Mouse (Mus musculus): ENCODE measurements around the gene Olfr209. TPM values are rescaled to one million over a fixed set of nuclear protein-coding genes. Genes with fewer than 3 reads are reported as not detected.
"Not testable (repeated sequence)": the region's sequence is repeated elsewhere in the genome, so short reads cannot be mapped to it uniquely, and the experiment has no call there.

Gene Olfr209
- polyA plus RNA-seq, 1 experiment from 2014 or later = not detected

DNA sequence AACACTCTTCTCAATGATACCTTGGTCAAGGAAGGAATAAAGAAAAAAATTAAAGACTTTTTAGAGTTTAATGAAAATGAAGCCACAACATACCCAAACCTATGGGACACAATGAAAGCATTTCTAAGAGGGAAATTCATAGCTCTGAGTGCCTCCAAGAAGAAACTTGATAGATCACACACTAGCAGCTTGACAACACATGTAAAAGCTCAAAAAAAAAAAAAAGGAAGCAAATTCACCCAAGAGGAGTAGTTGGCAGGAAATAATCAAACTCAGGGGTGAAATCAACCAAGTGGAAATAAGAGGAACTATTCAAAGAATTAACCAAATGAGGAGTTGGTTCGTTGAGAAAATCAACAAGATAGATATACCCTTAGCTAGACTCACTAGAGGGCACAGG, 40.5 kb downstream of the Olfr209 start:
- not testable (repeated sequence) for H3K4me1 ChIP-seq (replicated peaks); H3K36me3 ChIP-seq; H3K9ac ChIP-seq; H3K27me3 ChIP-seq (replicated peaks); H3K4me2 ChIP-seq; H3K27ac ChIP-seq (ENCODE audit: poor library complexity, severe bottlenecking); ATAC-seq (ENCODE audit: insufficient number of reproducible peaks, low FRiP score); H3K9me3 ChIP-seq (replicated peaks); H3K4me3 ChIP-seq
- 54% methylated on average over 1 of the region's 1 CpGs for WGBS

DNA sequence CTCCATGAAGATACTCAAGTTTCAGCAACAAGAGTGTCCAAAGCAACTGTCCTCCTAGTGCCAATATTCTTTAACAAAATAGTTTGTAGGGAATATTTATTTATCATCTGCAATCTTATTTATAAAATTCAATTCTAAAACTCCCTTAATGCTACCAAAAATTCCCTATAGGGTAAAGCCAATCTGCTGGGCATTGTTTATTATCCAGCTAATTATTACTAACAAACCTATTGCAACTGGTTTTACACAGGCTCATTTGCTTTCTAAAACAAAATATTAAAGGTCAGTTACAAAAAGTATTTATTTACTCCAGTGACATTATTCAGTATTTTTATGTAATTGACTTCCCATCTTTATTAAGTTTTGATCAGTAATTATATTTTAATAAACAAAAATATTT, 45.6 kb downstream of the Olfr209 start, which contains the start of gene Olfr204:
Gene Olfr204 (minus strand): TSS at position 101 of the 400 bp plus-strand sequence.
- Histone ChIP-seq H3K36me3 (no peaks in the 10 kb centered on the region), H3K4me1 (replicated peaks) (no peaks in the 10 kb centered on the region), H3K27ac (ENCODE audit: poor library complexity, severe bottlenecking) (no peak within 1 kb of the TSS), H3K4me2 (no peak within 1 kb of the TSS), H3K9ac (no peak within 1 kb of the TSS), H3K9me3 (replicated peaks) (no peaks in the 10 kb centered on the region), H3K27me3 (replicated peaks) (no peaks in the 10 kb centered on the region), H3K4me3 (no peak within 1 kb of the TSS)
- no peak for ATAC-seq (ENCODE audit: insufficient number of reproducible peaks, low FRiP score)

Other genes with a start within 250 kb of the Olfr209 start
- not detected in 2 replicates for gene Olfr194, start 242.9 kb downstream of the Olfr209 start, polyA plus RNA-seq (2016; fragmentation: Nextera tagmentation; extraction: Ambion mirVana)
- not detected in 2 replicates for gene Olfr195, start 216.9 kb downstream of the Olfr209 start, polyA plus RNA-seq (2016; fragmentation: Nextera tagmentation; extraction: Ambion mirVana)
- gene Olfr196, start 193.5 kb downstream of the Olfr209 start, polyA plus RNA-seq (2016; fragmentation: Nextera tagmentation; extraction: Ambion mirVana) = not detected in 2 replicates
- not detected in 2 replicates for gene Olfr198, start 160.5 kb downstream of the Olfr209 start, polyA plus RNA-seq (2016; fragmentation: Nextera tagmentation; extraction: Ambion mirVana)
- gene Olfr199, start 144.2 kb downstream of the Olfr209 start, polyA plus RNA-seq (2016; fragmentation: Nextera tagmentation; extraction: Ambion mirVana) = not detected in 2 replicates
- not detected in 2 replicates for gene Olfr201, start 91.4 kb downstream of the Olfr209 start, polyA plus RNA-seq (2016; fragmentation: Nextera tagmentation; extraction: Ambion mirVana)
- not detected in 2 replicates for gene Olfr202, start 77.2 kb downstream of the Olfr209 start, polyA plus RNA-seq (2016; fragmentation: Nextera tagmentation; extraction: Ambion mirVana)
- not detected in 2 replicates for gene Olfr203, start 65.1 kb downstream of the Olfr209 start, polyA plus RNA-seq (2016; fragmentation: Nextera tagmentation; extraction: Ambion mirVana)
- gene Olfr204, start 45.7 kb downstream of the Olfr209 start, polyA plus RNA-seq (2016; fragmentation: Nextera tagmentation; extraction: Ambion mirVana) = not detected in 2 replicates
- not detected in 2 replicates for gene Olfr205, start 32.9 kb downstream of the Olfr209 start, polyA plus RNA-seq (2016; fragmentation: Nextera tagmentation; extraction: Ambion mirVana)
- gene Olfr206, start 14.7 kb downstream of the Olfr209 start, polyA plus RNA-seq (2016; fragmentation: Nextera tagmentation; extraction: Ambion mirVana) = not detected in 2 replicates
- gene Gabrr3, start 43.3 kb upstream of the Olfr209 start, polyA plus RNA-seq (2016; fragmentation: Nextera tagmentation; extraction: Ambion mirVana) = not detected in 2 replicates
- 27.9 and 28.3 TPM in 2 replicates for gene Riox2, start 107.8 kb upstream of the Olfr209 start, polyA plus RNA-seq (2016; fragmentation: Nextera tagmentation; extraction: Ambion mirVana)
- gene Crybg3, start 237.0 kb upstream of the Olfr209 start, polyA plus RNA-seq (2016; fragmentation: Nextera tagmentation; extraction: Ambion mirVana) = 18.9 and 22.3 TPM in 2 replicates

Data from heart, embryonic 12.5 days (tissue).